Comparison of ENCODE assay signal across 21 mouse cellular contexts in the genomic region with DNA sequence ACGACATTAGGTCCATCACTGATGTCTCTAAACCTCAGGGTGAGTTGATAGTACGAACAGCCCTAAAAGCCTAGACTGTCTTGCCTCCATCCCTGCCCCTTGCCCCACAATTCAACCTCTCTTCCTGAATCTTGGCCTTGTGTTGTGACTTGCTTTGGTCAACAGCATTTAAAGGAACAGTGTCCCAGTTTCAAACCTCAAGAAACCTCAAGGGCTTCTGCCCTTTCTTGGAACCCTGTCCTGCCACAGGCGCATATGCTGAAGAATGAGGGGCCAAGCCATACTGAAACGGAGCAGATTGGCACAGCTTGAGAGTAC. TPM values are rescaled to one million over a fixed set of nuclear protein-coding genes. Genes with fewer than 3 reads are reported as not detected.
DNase-seq lines count a peak whose midpoint lies in the region; ATAC-seq and TF ChIP-seq lines count a peak whose summit lies in the region.
"Had no signal": no experiment of that assay in that cellular context is flagged by ENCODE, and none has a peak within 500 bp of the region (broad histone marks: within the 10 kb centered on the region; RNA-seq: fewer than 3 reads in every experiment).

No protein-coding gene starts in this region.

- no peaks in the 10 kb centered on the region; the same call in 1 of the 2 replicates for H3K27me3 ChIP-seq in erythroblast, embryonic 14.5 days (ENCODE audit: control insufficient read depth)
- no peaks in the 10 kb centered on the region for H3K27me3 ChIP-seq in heart, embryonic 13.5 days (replicated peaks)
- H3K27me3 ChIP-seq in liver, embryonic 13.5 days = no peaks in the 10 kb centered on the region
- no peaks in the 10 kb centered on the region for H3K27me3 ChIP-seq in stomach, postnatal 0 days (ENCODE audit: control insufficient read depth, insufficient read depth, low read length)
- H3K27me3 ChIP-seq: embryonic facial prominence, embryonic 15.5 days; forebrain, embryonic 15.5 days; heart, embryonic 15.5 days; hindbrain, embryonic 15.5 days; lung, embryonic 15.5 days had no signal

- no peak for TF ChIP-seq EP300 in stomach, postnatal 0 days (optimal IDR thresholded peaks at IDR 0.05)

- H3K27ac ChIP-seq in heart, embryonic 13.5 days (replicated peaks) = 0 out of 2 replicates have a peak overlapping the region, but pooled peaks have one; percentile 49
- H3K27ac ChIP-seq in brown adipose tissue, adult 24 weeks (replicated peaks; ENCODE audit: low read depth, low read length) = peak overlapping the region; percentile 93
- H3K27ac ChIP-seq in liver, embryonic 13.5 days = peak overlapping the region; percentile 92
- H3K27ac ChIP-seq in stomach, postnatal 0 days (replicated peaks) = no peak overlapping the region; the same call in 1 of the 2 replicates
- H3K27ac ChIP-seq: embryonic facial prominence, embryonic 15.5 days; forebrain, embryonic 15.5 days; hindbrain, embryonic 15.5 days; left cerebral cortex, adult 2 months; lung, embryonic 15.5 days had no signal

- no peak for ATAC-seq in erythroblast, adult 5-6 weeks (replicated peaks; ENCODE audit: low FRiP score, poor library complexity, severe bottlenecking)
- no peak for ATAC-seq in heart, embryonic 13.5 days (ENCODE audit: extremely low read depth, insufficient number of reproducible peaks, low FRiP score, low TSS enrichment)
- no peak for ATAC-seq in liver, embryonic 13.5 days (ENCODE audit: low read depth)
- ATAC-seq in stomach, postnatal 0 days (ENCODE audit: low FRiP score, low TSS enrichment) = no peak
- ATAC-seq: forebrain, embryonic 15.5 days; intestine, embryonic 16.5 days had no signal

- peaks cover 96% of the 10 kb centered on the region for H3K36me3 ChIP-seq in erythroblast, embryonic 14.5 days (ENCODE audit: control insufficient read depth)
- peaks cover 24% of the 10 kb centered on the region for H3K36me3 ChIP-seq in heart, embryonic 13.5 days
- H3K36me3 ChIP-seq in liver, embryonic 13.5 days = peaks cover 38% of the 10 kb centered on the region
- H3K36me3 ChIP-seq in stomach, postnatal 0 days (ENCODE audit: control insufficient read depth, insufficient read depth, low read length) = no peaks in the 10 kb centered on the region; the same call in 1 of the 2 replicates
- H3K36me3 ChIP-seq: embryonic facial prominence, embryonic 15.5 days; forebrain, embryonic 15.5 days; heart, embryonic 15.5 days; hindbrain, embryonic 15.5 days had no signal

- TF ChIP-seq CTCF in stomach, postnatal 0 days (IDR thresholded peaks at IDR 0.05; ENCODE audit: low read depth) = no peak

- peak overlapping the region; percentile 51 for H3K4me3 ChIP-seq in erythroblast, embryonic 14.5 days (replicated peaks)
- H3K4me3 ChIP-seq in heart, embryonic 13.5 days = no peak overlapping the region
- H3K4me3 ChIP-seq in brown adipose tissue, adult 24 weeks (ENCODE audit: insufficient read depth, low read depth, low read length) = peak overlapping the region; percentile 33
- H3K4me3 ChIP-seq in liver, embryonic 13.5 days (replicated peaks) = peak overlapping the region; percentile 35
- H3K4me3 ChIP-seq in stomach, postnatal 0 days (ENCODE audit: low read depth, low read length) = no peak overlapping the region
- H3K4me3 ChIP-seq: embryonic facial prominence, embryonic 15.5 days; forebrain, embryonic 15.5 days; heart, embryonic 15.5 days; hindbrain, embryonic 15.5 days; left cerebral cortex, adult 2 months; lung, embryonic 15.5 days had no signal

- 0 out of 2 replicates have a peak overlapping the region, but pooled peaks have one; percentile 3 for H3K4me2 ChIP-seq in heart, embryonic 13.5 days
- peak overlapping the region; percentile 69 for H3K4me2 ChIP-seq in liver, embryonic 13.5 days
- no peak overlapping the region for H3K4me2 ChIP-seq in stomach, postnatal 0 days (replicated peaks; ENCODE audit: low read depth)
- H3K4me2 ChIP-seq: embryonic facial prominence, embryonic 15.5 days; forebrain, embryonic 15.5 days; heart, embryonic 15.5 days; hindbrain, embryonic 15.5 days; lung, embryonic 15.5 days had no signal

- WGBS in heart, embryonic 13.5 days = 68% methylated on average over 4 of the region's 4 CpGs
- WGBS in liver, embryonic 13.5 days (ENCODE audit: insufficient replicate concordance) = 62% methylated on average over 4 of the region's 4 CpGs
- WGBS in stomach, postnatal 0 days = 82% methylated on average over 4 of the region's 4 CpGs

- peaks cover 93% of the 10 kb centered on the region for H3K4me1 ChIP-seq in erythroblast, embryonic 14.5 days (ENCODE audit: control insufficient read depth)
- peaks cover 90% of the 10 kb centered on the region for H3K4me1 ChIP-seq in heart, embryonic 13.5 days
- H3K4me1 ChIP-seq in brown adipose tissue, adult 24 weeks (ENCODE audit: control insufficient read depth, insufficient read depth, insufficient read length, low read length) = peaks cover 63% of the 10 kb centered on the region
- peaks cover 92% of the 10 kb centered on the region for H3K4me1 ChIP-seq in liver, embryonic 13.5 days (replicated peaks)
- peaks cover 5% of the 10 kb centered on the region for H3K4me1 ChIP-seq in stomach, postnatal 0 days (replicated peaks; ENCODE audit: control insufficient read depth, insufficient read depth)

- H3K9ac ChIP-seq in heart, embryonic 13.5 days = 0 out of 2 replicates have a peak overlapping the region, but pooled peaks have one; percentile 52
- H3K9ac ChIP-seq in liver, embryonic 13.5 days = peak overlapping the region; percentile 65
- H3K9ac ChIP-seq in stomach, postnatal 0 days (ENCODE audit: low read length) = no peak overlapping the region
- H3K9ac ChIP-seq: embryonic facial prominence, embryonic 15.5 days; forebrain, embryonic 15.5 days; hindbrain, embryonic 15.5 days; lung, embryonic 15.5 days had no signal

- H3K9me3 ChIP-seq in erythroblast, embryonic 14.5 days (ENCODE audit: control insufficient read depth, low read length) = peaks cover 2% of the 10 kb centered on the region; the same call in 1 of the 2 replicates
- H3K9me3 ChIP-seq in heart, embryonic 13.5 days = no peaks in the 10 kb centered on the region
- no peaks in the 10 kb centered on the region for H3K9me3 ChIP-seq in liver, embryonic 13.5 days (replicated peaks)
- H3K9me3 ChIP-seq in stomach, postnatal 0 days (ENCODE audit: control insufficient read depth, low read length) = no peaks in the 10 kb centered on the region
- H3K9me3 ChIP-seq: embryonic facial prominence, embryonic 15.5 days; forebrain, embryonic 15.5 days; heart, embryonic 15.5 days; hindbrain, embryonic 15.5 days; lung, embryonic 15.5 days had no signal

- DNase-seq in heart, postnatal 4 days = no peak
- no peak for DNase-seq in liver, embryonic 13.5 days
- no peak for DNase-seq in right cerebral cortex, postnatal 10 days (ENCODE audit: low spot score in 2 of 2)
- DNase-seq in stomach, postnatal 0 days (ENCODE audit: low spot score) = no peak
- DNase-seq: cerebellum, adult 11 months; cerebellum, postnatal 14 days; embryo, embryonic 11 days; midbrain, embryonic 14.5 days; right cerebral cortex, postnatal 4 days; thymus, postnatal 36 days had no signal

RNA-seq across cellular contexts. Expression of a gene that starts 9.7 kb away (rescaled TPM):
- polyA plus RNA-seq in erythroblast, embryonic 14.5 days (2012) = 12.8 and 15.2 TPM in 2 replicates
- not detected in 2 replicates for total RNA-seq in erythroblast, adult 5-6 weeks (2015; ENCODE audit: low replicate concordance)
- 0.68 and 0.84 TPM in 2 replicates for total RNA-seq in erythroblast, adult 5-6 weeks (2017; ENCODE audit: low replicate concordance)
- polyA plus RNA-seq in heart, embryonic 13.5 days (2015; fragmentation: Nextera tagmentation; extraction: Ambion mirVana) = 8.6 and 8.8 TPM in 2 replicates
- 10 to 100 TPM; 69.3 to 70.9 TPM for total RNA-seq in heart, postnatal 4 days (2021)
- polyA plus RNA-seq in brown adipose tissue, adult 24 weeks (2012; ENCODE audit: insufficient read depth, insufficient read length, missing spikeins) = 17.1 and 23.1 TPM in 2 replicates
- 2.3 and 3.0 TPM in 2 replicates for polyA plus RNA-seq in liver, embryonic 13.5 days (2015; fragmentation: Nextera tagmentation; extraction: Ambion mirVana)
- 5.5 and 6.9 TPM in 2 replicates for polyA plus RNA-seq in stomach, postnatal 0 days (2015; fragmentation: Nextera tagmentation; extraction: Ambion mirVana)

Comparison
In these comparisons a context has a peak if more than half of its experiments do, and no peak if none do; other contexts are left out.
1. H3K4me3 ChIP-seq: peak in erythroblast, embryonic 14.5 days (single experiment), brown adipose tissue, adult 24 weeks (single experiment) and liver, embryonic 13.5 days (single experiment); none in heart, embryonic 13.5 days (single experiment) and stomach, postnatal 0 days (single experiment).